Mouse (Mus musculus): ENCODE measurements at regions not wholly inside any gene's neighbourhood (a gene's known extent, or its start where the extent isn't known, plus 50 kb on each side); places are given as distances from the start of the nearest gene placed in this dataset.

DNA sequence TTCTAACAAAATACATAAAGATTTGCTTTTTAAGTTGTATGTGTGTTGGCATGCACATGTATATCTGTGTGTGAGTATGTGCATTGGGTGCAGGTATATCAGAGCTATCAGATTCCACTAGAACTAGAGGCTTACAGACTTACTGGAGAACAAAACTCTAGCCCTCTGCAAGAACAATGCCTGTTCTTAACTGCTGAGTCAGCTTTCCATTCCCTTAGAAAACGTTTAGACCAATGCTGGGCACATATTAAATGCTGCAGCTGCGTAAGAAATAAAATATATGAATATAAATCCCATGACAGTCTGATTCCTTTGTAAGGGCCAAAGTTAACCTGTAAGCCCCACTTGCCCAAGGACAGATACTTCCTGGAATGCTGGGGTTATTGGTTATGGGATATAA lies 190.0 kb downstream of the Enc1 start:
- no peak for TF ChIP-seq CTCF (IDR thresholded peaks at IDR 0.05; ENCODE audit: low read depth, low read length)
- TF ChIP-seq POLR2A (IDR thresholded peaks at IDR 0.05; ENCODE audit: extremely low read depth, insufficient read depth, low read length), result no peak

Data from liver, adult 2 months (tissue).